Mouse (Mus musculus) erythroblast, embryonic 14.5 days (primary cell): ENCODE measurements around the gene Sdk2.

Experiments
- GATA1 ChIP-seq: IDR thresholded peaks from 2 replicates; pipeline ENCODE4 v1.6.1; 2012; ENCODE audit warnings: low read length, inconsistent platforms, mixed read lengths
- TAL1 ChIP-seq: IDR thresholded peaks from 3 replicates; pipeline ENCODE4 v1.6.1; 2012; ENCODE audit warnings: low read length, inconsistent platforms, mixed read lengths

- TF ChIP-seq TAL1 (no peak), GATA1 (no peak)
Observed at GRCm38 (mm10) chr11:113739213-113739612, 327.6 kb downstream of the Sdk2 start.
